Mouse (Mus musculus) c-Kit-positive CD71-negative TER-119-negative erythroid progenitor cells, embryonic 14.5 days (primary cell): ENCODE measurements at regions not wholly inside any gene's neighbourhood (a gene's known extent, or its start where the extent isn't known, plus 50 kb on each side); places are given as distances from the start of the nearest gene placed in this dataset.
"Not testable (repeated sequence)": the region's sequence is repeated elsewhere in the genome, so short reads cannot be mapped to it uniquely, and the experiment has no call there.

Experiments
- DNase-seq: peaks from one replicate; pipeline ENCODE4 v3.0.0-alpha.2; 2013; ENCODE audit warnings: low read depth

DNA sequence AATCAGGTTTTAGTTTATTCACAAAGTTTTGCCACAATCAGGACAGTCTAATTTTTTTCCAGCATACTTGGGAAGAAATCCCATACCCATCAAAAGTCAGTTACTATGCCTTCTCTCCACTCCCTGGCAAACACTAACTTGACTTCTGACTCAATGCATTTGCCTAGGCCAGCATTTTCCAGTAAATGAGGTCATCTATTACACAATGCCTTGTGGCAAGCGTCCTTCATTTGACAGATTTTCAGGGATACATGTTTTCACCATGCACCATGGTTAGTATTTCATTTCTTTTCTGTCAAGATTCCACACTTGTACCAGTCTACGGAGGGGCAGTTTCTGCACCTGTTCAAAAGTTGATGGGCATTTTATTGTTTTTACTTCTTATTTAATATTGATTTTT is 88.4 kb upstream of the Slc2a12 start:
- not testable (repeated sequence) for DNase-seq

DNA sequence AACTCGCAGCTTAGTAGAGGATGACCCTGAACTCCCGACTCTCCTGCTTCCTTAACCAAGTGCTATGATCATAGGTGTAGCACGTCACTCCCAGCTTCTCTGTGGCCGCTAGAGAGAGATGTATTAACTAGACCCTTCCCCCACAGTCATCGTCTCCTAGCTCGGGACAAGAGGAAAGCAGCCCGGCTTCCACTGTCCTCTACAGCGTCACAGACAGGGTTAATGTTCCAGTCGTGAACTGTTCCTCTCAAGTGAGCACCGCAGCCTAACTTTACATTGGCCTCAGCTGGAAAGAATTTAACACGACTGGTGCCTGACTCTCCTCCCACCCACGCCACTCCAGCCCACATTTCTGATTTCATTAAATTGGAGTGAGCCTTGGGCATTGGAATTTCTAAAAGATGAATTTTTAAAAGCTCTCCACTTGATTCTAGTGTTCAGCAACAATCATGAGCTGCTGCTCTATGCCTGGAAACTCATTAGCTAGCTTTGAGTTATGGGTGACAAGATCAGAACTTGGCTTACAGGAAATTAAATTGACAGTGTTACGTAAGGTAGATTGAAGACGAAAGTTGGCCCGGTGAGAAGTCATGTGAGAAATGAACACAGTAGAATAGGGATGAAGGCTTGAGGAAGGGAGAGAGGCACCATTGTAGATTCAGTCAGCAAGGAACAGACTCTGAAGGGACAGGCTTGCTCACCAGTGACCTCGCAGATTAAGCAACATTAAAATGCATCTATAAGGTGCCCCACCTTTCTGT is 75.4 kb upstream of the Slc2a12 start:
- DNase-seq = not testable (repeated sequence)

DNA sequence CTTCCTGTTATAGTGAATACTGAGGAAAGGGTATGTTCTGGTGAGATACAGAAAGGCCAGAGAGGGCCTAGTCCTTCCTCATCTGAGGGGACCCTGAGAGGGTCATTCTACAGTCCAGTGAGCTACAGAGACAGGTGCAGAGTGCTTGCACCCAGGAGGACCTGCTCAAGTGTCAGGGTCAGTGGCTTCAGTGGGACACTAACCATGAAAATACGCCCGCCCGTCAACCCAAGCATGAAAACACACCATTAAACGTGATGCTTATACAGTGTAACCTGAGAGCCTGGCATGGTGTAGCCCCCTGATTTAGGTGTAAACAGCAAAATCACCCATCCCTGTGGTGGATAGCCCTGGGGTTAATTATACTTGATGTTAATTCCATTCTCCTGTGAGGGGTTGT is 70.8 kb upstream of the Slc2a12 start:
- DNase-seq = not testable (repeated sequence)

DNA sequence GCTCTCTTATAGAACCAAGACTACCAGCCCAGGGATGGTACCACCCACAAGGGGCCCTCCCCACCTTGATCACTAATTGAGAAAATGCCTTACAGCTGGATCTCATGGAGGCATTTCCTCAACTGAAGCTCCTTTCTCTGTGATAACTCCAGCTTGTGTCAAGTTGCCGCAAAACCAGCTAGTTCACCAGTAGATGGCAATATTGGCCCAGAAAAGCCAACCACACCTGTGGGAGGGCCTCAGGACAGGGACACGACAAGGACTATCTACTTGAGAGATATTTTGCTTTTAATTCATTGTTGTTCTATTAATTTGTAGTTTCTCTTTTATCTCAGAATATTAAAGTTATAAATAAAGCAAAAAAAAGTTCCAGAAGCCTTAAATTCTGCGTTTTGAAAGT is 65.4 kb upstream of the Slc2a12 start:
- peak; percentile 17 for DNase-seq

DNA sequence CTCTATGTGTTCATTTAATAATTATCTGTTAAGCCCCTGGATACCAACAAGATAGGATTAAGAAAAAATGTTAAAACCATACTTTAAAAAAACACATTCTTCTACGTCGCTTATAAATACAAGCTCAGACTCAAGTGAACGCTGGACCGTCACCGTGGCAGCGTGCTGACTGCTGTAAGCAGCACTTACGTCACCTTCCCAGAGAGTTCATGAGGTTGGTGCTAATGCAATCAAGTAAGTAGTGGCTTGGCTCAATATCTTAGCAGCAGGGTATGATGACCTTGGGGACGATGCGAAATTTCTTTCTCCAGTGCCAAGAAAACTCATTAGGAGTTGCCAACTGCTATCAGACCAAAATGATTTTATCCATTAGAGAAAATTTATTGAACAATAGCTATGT is 63.5 kb upstream of the Slc2a12 start:
- DNase-seq = not testable (repeated sequence)

DNA sequence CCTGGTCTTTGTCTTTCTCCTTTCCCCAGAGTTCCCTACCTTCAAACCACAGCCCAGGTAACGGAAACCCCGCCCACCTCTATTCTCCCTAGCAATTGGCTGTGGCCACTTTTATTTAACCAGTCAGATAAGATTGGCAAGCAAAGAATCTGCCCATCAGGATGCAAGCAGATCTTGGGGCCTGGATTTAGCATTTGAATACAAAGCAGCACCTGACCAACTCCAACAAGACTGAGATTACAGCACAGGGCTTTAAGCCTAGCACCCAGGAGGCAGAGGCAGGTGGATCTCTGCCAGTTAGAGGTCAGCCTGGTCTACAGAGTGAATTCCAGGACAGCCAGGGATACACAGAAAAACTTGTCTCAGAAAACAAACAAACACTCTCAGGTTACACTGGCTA is 61.5 kb upstream of the Slc2a12 start:
- DNase-seq = not testable (repeated sequence)

DNA sequence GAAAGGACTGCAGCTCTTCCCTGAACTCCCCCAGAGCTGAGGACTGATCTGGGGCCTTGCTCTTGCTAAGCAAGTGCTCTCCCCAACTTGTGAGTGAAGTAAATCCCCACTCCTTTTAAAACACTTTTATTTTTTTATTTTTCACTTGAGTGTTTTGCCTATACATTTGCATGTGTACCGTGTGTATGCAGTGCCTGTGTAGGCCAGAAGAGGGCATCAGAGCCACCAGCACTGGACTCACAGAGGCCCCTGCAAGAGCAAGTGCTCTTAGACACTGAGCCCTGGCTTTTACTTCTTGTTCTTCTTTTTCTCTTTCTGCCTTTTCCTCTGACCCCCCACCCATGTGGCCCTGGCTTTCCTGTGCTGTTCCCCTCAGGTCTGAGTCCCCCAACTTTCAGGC is 56.2 kb upstream of the Slc2a12 start:
- not testable (repeated sequence) for DNase-seq

DNA sequence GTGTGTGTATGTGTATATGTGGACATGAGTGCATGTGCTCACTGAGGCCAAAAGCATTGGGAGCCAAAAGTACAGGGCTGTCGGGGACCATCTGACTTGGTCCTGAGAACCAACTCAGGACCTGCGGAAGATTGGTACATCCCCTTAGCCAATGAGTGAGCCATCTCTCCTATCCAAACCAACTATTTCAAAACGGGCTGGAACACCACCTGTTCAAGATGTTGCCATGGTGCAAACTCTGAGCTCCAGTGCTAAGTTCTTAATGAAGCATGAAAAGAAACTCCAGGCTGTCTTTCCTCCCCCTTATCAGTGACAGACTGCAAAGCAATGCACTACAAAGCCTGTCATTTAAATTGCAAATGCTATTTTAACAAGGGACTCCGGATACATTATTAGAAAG is 53.1 kb upstream of the Slc2a12 start:
- DNase-seq = not testable (repeated sequence)

DNA sequence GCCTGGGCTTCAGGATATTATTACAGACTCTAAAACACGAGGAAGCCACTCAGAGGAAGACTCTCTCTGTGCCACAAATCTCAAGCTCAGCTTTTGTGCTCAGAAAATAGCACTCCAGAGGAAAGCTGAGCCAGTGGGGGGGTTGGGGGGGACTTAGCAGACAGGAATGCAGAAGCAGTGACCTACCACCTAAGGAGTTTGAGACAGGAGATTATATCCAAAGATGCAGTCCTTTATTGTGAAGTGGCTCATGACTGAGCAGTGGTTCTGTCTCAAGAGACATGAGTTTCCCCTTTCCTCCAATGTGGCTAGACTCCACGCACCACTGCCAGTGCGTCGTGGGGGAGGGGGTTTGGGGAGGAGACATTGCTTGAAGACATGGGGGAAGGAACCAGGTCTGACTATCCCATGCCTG is 52.6 kb upstream of the Slc2a12 start:
- DNase-seq = not testable (repeated sequence)

DNA sequence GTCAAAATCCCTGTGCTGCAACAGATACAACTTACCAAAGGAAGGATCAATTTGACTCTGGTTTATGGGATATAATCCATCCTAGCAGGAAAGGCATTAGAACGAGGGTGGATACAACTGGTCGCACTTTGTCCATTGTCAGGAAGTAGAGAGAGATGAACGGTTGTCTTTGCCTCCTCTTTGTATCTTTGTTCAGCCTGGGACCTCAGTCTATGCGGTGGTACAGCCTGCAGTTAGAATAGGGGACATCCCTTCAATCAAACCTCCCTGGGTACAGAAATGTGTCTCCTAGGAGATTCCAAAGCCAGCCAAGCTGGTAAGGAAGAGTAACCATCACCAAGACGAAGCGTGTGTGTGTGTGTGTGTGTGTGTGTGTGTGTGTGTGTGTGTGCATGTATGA is 52.1 kb upstream of the Slc2a12 start:
- not testable (repeated sequence) for DNase-seq
